Mouse (Mus musculus): Measurements from ENCODE around the gene Ercc5.

DNA sequence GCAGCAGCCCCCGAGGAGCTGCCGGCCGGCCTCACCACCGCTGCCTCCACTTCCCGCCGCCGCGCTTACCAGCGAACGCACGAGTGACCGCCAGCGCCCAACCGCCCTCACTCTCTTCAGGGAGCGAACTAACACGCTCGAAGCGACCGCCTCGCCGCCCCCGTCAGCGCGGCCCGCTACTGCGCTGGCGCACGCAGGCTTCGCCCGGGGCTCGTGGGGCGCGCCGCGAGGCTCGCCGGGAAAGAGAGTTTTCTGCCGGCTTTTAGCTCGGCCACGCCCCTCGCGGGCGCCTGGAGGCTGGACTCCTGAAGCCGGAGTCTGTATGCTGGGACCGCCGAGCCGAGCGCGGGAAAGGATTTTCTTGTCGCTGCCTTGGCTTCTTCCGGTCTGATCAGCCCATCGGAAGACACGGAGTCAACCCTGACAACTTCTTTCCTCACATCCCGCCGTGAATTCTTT lies 45.3 kb upstream of the Ercc5 start, which contains the start of gene Tex30:
- TF ChIP-seq POLR2A (IDR thresholded peaks at IDR 0.05; ENCODE audit: borderline replicate concordance, control insufficient read depth, low read depth, low read length), result peak; percentile 92
- TF ChIP-seq CTCF (IDR thresholded peaks at IDR 0.05; ENCODE audit: control insufficient read depth, insufficient read depth, low read length), result no peak

All from bone marrow, adult 2 months (tissue).